Mouse (Mus musculus) MEL (cell line): ENCODE measurements around the gene Fgfrl1.

ENCODE experiments used
- CTCF ChIP-seq, 3 experiments: IDR thresholded peaks in 2 of 3; conservative IDR thresholded peaks in 1 of 3; 2 replicates each; pipeline ENCODE4 v1.5.1; 2011 to 2012; ENCODE audit warnings: low read length in 3 of 3, low read depth in 2 of 3, mild to moderate bottlenecking in 2 of 3, improper control_type of control experiment in 1 of 3, inconsistent platforms in 1 of 3, mixed read lengths in 1 of 3, moderate library complexity in 1 of 3; ENCODE audit not compliant: control insufficient read depth in 1 of 3, insufficient read depth in 1 of 3, poor library complexity in 1 of 3, severe bottlenecking in 1 of 3
- EP300 ChIP-seq, 2 experiments: IDR thresholded peaks; 2 replicates each; pipeline ENCODE4 v1.6.1; 2011; ENCODE audit warnings: improper control_type of control experiment in 2 of 2, low read length in 2 of 2, low read depth in 1 of 2, mild to moderate bottlenecking in 1 of 2
- GABPA ChIP-seq: IDR thresholded peaks from 2 replicates; pipeline ENCODE4 v1.6.1; 2012; ENCODE audit warnings: low read depth, mild to moderate bottlenecking, inconsistent platforms, low read length, improper control_type of control experiment, moderate library complexity
- GATA1 ChIP-seq: IDR thresholded peaks from 2 replicates; pipeline ENCODE4 v1.6.1; 2011; ENCODE audit warnings: low read depth, low read length, improper control_type of control experiment
- MAX ChIP-seq: IDR thresholded peaks from 2 replicates; pipeline ENCODE4 v1.6.1; 2011; ENCODE audit warnings: low read length, improper control_type of control experiment
- MEF2A ChIP-seq: IDR thresholded peaks from 2 replicates; pipeline ENCODE4 v1.6.1; 2014; ENCODE audit warnings: low read depth, mild to moderate bottlenecking, inconsistent platforms, low read length, improper control_type of control experiment; ENCODE audit not compliant: poor library complexity, insufficient replicate concordance, severe bottlenecking; ENCODE audit errors: extremely low read depth
- POLR2A ChIP-seq, 2 experiments: IDR thresholded peaks; 2 replicates each; pipeline ENCODE4 v1.6.1; 2011 to 2012; ENCODE audit warnings: low read length in 2 of 2, mild to moderate bottlenecking in 2 of 2, control low read depth in 1 of 2, improper control_type of control experiment in 1 of 2, low read depth in 1 of 2, moderate library complexity in 1 of 2; ENCODE audit not compliant: control insufficient read depth in 1 of 2, insufficient read depth in 1 of 2, poor library complexity in 1 of 2
- SIN3A ChIP-seq: IDR thresholded peaks from 2 replicates; pipeline ENCODE4 v1.6.1; 2012; ENCODE audit warnings: low read length, improper control_type of control experiment, inconsistent platforms
- TAL1 ChIP-seq: IDR thresholded peaks from 2 replicates; pipeline ENCODE4 v1.6.1; 2012; ENCODE audit warnings: mild to moderate bottlenecking, inconsistent platforms, low read length, moderate library complexity, mixed read lengths
- UBTF ChIP-seq: IDR thresholded peaks from 2 replicates; pipeline ENCODE4 v1.6.1; 2012; ENCODE audit warnings: low read depth, mild to moderate bottlenecking, inconsistent platforms, low read length, improper control_type of control experiment, moderate library complexity, borderline replicate concordance; ENCODE audit not compliant: insufficient read depth
- USF2 ChIP-seq, 2 experiments: IDR thresholded peaks; 2 replicates each; pipeline ENCODE4 v1.6.1; 2011 to 2012; ENCODE audit warnings: improper control_type of control experiment in 2 of 2, low read length in 2 of 2, borderline replicate concordance in 1 of 2, inconsistent platforms in 1 of 2, low read depth in 1 of 2, mild to moderate bottlenecking in 1 of 2; ENCODE audit not compliant: insufficient read depth in 1 of 2

GRCm38 (mm10) chr5:108671757-108672156 lies 20.4 kb upstream of the Fgfrl1 start:
- TF ChIP-seq CTCF (IDR thresholded peaks at IDR 0.05 in 2 of 3, conservative IDR thresholded peaks at IDR 0.05 in 1 of 3; ENCODE audit: control insufficient read depth in 1 of 3, insufficient read depth in 1 of 3, low read depth in 2 of 3, low read length in 3 of 3, poor library complexity in 1 of 3, severe bottlenecking in 1 of 3) = peak; percentile 38 to 58 (median 52); a peak in 5 of 6 replicates
- TF ChIP-seq GABPA = no peak
- TF ChIP-seq POLR2A (IDR thresholded peaks at IDR 0.05; ENCODE audit: control insufficient read depth in 1 of 2, insufficient read depth in 1 of 2, low read depth in 1 of 2, low read length in 2 of 2, poor library complexity in 1 of 2) = 0 out of 4 replicates have a peak, but pooled peaks of 1 of the 2 experiments have one; percentile 24
- TF ChIP-seq GATA1 = no peak
- no peak for TF ChIP-seq MEF2A
- TF ChIP-seq EP300 (IDR thresholded peaks at IDR 0.05; ENCODE audit: low read depth in 1 of 2, low read length in 2 of 2) = no peak
- no peak for TF ChIP-seq UBTF
- no peak for TF ChIP-seq SIN3A
- TF ChIP-seq TAL1 = no peak
- TF ChIP-seq USF2 (IDR thresholded peaks at IDR 0.05; ENCODE audit: borderline replicate concordance in 1 of 2, insufficient read depth in 1 of 2, low read depth in 1 of 2, low read length in 2 of 2) = no peak
- TF ChIP-seq MAX = no peak
